Mouse (Mus musculus) kidney, adult 2 months (tissue): Measurements from ENCODE around the gene Lgr4. TPM values are rescaled to one million over a fixed set of nuclear protein-coding genes. Genes with fewer than 3 reads are reported as not detected.

Experiments
- DNase-seq: peaks from one replicate; pipeline ENCODE4 v3.0.0; 2021
- H3K27ac ChIP-seq: fragments of 200-500 bp; 2 replicates; pipeline ENCODE4 v1.5.1; 2012; ENCODE audit warnings: low read depth, low read length, control low read depth, inconsistent platforms; ENCODE audit not compliant: insufficient read depth
- H3K27me3 ChIP-seq: fragments of 200-500 bp; replicated peaks from 2 replicates; pipeline ENCODE4 v1.6.1; 2012; ENCODE audit warnings: mild to moderate bottlenecking, moderate library complexity, low read length, inconsistent platforms; ENCODE audit not compliant: control insufficient read depth, insufficient read depth
- H3K36me3 ChIP-seq: fragments of 200-500 bp; 2 replicates; pipeline ENCODE4 v1.6.1; 2012; ENCODE audit warnings: mild to moderate bottlenecking, moderate library complexity, low read length, inconsistent platforms; ENCODE audit not compliant: control insufficient read depth, insufficient read depth
- H3K4me1 ChIP-seq: fragments of 200-500 bp; 2 replicates; pipeline ENCODE4 v1.6.1; 2011; ENCODE audit warnings: low read length; ENCODE audit not compliant: control insufficient read depth, insufficient read depth
- H3K4me3 ChIP-seq: fragments of 200-500 bp; 2 replicates; pipeline ENCODE4 v1.5.1; 2011; ENCODE audit warnings: mild to moderate bottlenecking, low read depth, low read length, control low read depth; ENCODE audit not compliant: insufficient read depth
- CTCF ChIP-seq: fragments of 200-500 bp; conservative IDR thresholded peaks from 2 replicates; pipeline ENCODE4 v1.5.1; 2011; ENCODE audit warnings: low read depth, mild to moderate bottlenecking, control low read depth, low read length, moderate library complexity, mixed read lengths; ENCODE audit not compliant: insufficient read depth, insufficient read length
- POLR2A ChIP-seq: fragments of 200-500 bp; IDR thresholded peaks from one replicate; pipeline ENCODE4 v1.6.1; 2011; ENCODE audit warnings: low read depth, low read length, control low read depth
- WGBS: fragments of 180-500 bp; shearing (Covaris S2); methylation state at CpG from one replicate; pipeline ENCODE4 v1.1.7; 2018; 5-methylcytosine and 5-hydroxymethylcytosine counted together
- polyA plus RNA-seq: library from polyadenylated mRNA; depleted of rRNA; stranded (reverse); fragments of >200 nt; gene quantifications from 2 replicates; pipeline ENCODE4 v1.2.3, GENCODE M21; 2012

The Lgr4 gene
- polyA plus RNA-seq, 1 experiment = 106 TPM

GRCm38 (mm10) chr2:109974807-109975206 is 57.4 kb downstream of the Lgr4 start:
- Histone ChIP-seq H3K36me3 (peaks cover 2% of the 10 kb centered on the region; the same call in 1 of the 2 replicates), H3K27ac (no peak overlapping the region), H3K4me1 (peaks cover 34% of the 10 kb centered on the region), H3K4me3 (no peak overlapping the region), H3K27me3 (no peaks in the 10 kb centered on the region)
- no peak for DNase-seq
- WGBS = 90% methylated on average over 7 of the region's 7 CpGs
- TF ChIP-seq CTCF (no peak), POLR2A (no peak)

- Histone ChIP-seq H3K27ac (no peak overlapping the region), H3K27me3 (no peaks in the 10 kb centered on the region), H3K4me3 (no peak overlapping the region), H3K36me3 (peaks cover 2% of the 10 kb centered on the region; the same call in 1 of the 2 replicates), H3K4me1 (peaks cover 32% of the 10 kb centered on the region)
- TF ChIP-seq POLR2A (no peak), CTCF (no peak)
- DNase-seq = no peak
- WGBS = 77% methylated on average over 2 of the region's 2 CpGs
Observed at GRCm38 (mm10) chr2:109976181-109976580, 58.7 kb downstream of the Lgr4 start.

DNA sequence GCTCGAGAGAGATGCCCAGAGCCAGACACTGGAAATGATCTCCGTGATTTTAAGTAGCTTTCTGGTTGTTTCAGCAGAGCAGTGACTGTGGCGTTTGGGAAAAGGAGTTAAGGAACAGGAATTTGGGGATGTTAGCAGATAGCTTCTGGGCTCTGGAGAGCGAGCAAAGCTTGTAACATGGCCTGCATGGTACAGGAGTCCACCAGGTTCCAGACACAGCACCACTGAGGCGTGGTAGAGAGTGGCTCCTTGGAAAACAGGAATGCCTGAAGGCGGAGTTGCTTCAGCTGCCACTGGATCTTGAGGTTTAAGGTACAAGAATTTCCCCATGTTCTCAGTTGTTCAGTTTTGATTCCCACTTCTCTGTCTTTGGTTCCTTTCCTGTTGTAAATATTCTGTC is 59.9 kb downstream of the Lgr4 start:
- TF ChIP-seq POLR2A (no peak), CTCF (no peak)
- 58% methylated on average over 6 of the region's 6 CpGs for WGBS
- peak; percentile 69 for DNase-seq
- Histone ChIP-seq H3K4me1 (peaks cover 39% of the 10 kb centered on the region), H3K36me3 (peaks cover 2% of the 10 kb centered on the region; the same call in 1 of the 2 replicates), H3K27me3 (no peaks in the 10 kb centered on the region), H3K4me3 (no peak overlapping the region), H3K27ac (no peak overlapping the region; the same call in 1 of the 2 replicates)

- Histone ChIP-seq H3K4me3 (no peak overlapping the region), H3K4me1 (peaks cover 37% of the 10 kb centered on the region), H3K36me3 (peaks cover 2% of the 10 kb centered on the region; the same call in 1 of the 2 replicates), H3K27ac (no peak overlapping the region), H3K27me3 (no peaks in the 10 kb centered on the region)
- DNase-seq = no peak
- no peak for TF ChIP-seq POLR2A
- no peak for TF ChIP-seq CTCF
Observed at GRCm38 (mm10) chr2:109979209-109979608, 61.8 kb downstream of the Lgr4 start.

DNA sequence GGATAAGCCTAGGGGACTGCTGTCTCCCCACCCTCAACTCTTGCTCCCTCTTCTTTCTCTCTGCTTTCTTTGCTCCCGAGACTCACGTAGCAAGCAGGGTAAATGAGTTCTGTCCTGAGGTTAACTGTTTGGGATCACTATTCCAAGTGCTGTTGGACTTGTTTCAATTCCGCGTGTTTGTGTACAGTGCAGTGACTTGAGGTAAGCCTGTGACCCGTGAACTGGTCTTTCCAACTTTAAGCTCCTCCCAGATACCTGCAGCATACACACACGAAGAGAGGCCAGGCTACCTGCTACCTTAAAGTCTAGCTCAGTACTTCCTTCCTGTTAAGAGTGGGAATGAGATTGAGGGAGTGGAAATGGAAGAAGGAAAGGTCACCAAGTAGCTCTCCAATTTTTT is 66.0 kb downstream of the Lgr4 start:
- 0 out of 2 replicates have a peak overlapping the region, but pooled peaks have one; percentile 40 for H3K27ac ChIP-seq
- H3K27me3 ChIP-seq = no peaks in the 10 kb centered on the region
- H3K36me3 ChIP-seq = no peaks in the 10 kb centered on the region; the same call in 1 of the 2 replicates
- H3K4me3 ChIP-seq = no peak overlapping the region
- peaks cover 54% of the 10 kb centered on the region for H3K4me1 ChIP-seq
- 34% methylated on average over 6 of the region's 6 CpGs for WGBS
- DNase-seq = peak; percentile 91
- TF ChIP-seq CTCF (no peak), POLR2A (no peak)

GRCm38 (mm10) chr2:109984930-109985329 is 67.5 kb downstream of the Lgr4 start:
- Histone ChIP-seq H3K27me3 (no peaks in the 10 kb centered on the region), H3K4me1 (peaks cover 57% of the 10 kb centered on the region), H3K4me3 (no peak overlapping the region), H3K36me3 (no peaks in the 10 kb centered on the region), H3K27ac (peak overlapping the region; percentile 61)
- TF ChIP-seq POLR2A (no peak), CTCF (no peak)
- WGBS = 24% methylated on average over 1 of the region's 1 CpGs
- DNase-seq = peak; percentile 74

- Histone ChIP-seq H3K4me1 (peaks cover 55% of the 10 kb centered on the region), H3K36me3 (no peaks in the 10 kb centered on the region), H3K27me3 (no peaks in the 10 kb centered on the region), H3K27ac (peak overlapping the region; percentile 61), H3K4me3 (no peak overlapping the region)
- TF ChIP-seq POLR2A (no peak), CTCF (no peak)
- 69% methylated on average over 9 of the region's 9 CpGs for WGBS
- DNase-seq = no peak
Observed at GRCm38 (mm10) chr2:109985560-109985959, 68.1 kb downstream of the Lgr4 start.
